Mouse (Mus musculus) bone marrow, adult 2 months (tissue): ENCODE measurements around the gene Polm. TPM values are rescaled to one million over a fixed set of nuclear protein-coding genes. Genes with fewer than 3 reads are reported as not detected.
A peak's percentile ranks its signal among the peaks of the same experiment; 100 is the strongest.

Source experiments
- H3K27ac ChIP-seq: fragments of 200-500 bp; 2 replicates; pipeline ENCODE4 v1.5.1; 2012; ENCODE audit warnings: low read depth, mild to moderate bottlenecking, control low read depth, inconsistent platforms, low read length; ENCODE audit not compliant: control insufficient read depth, poor library complexity, insufficient read depth
- H3K4me1 ChIP-seq: fragments of 200-500 bp; 2 replicates; pipeline ENCODE4 v1.6.1; 2011; ENCODE audit warnings: low read length; ENCODE audit not compliant: control insufficient read depth, insufficient read depth
- H3K4me3 ChIP-seq: fragments of 200-500 bp; replicated peaks from 2 replicates; pipeline ENCODE3; 2011; ENCODE audit warnings: mild to moderate bottlenecking, low read depth, low read length, control low read depth; ENCODE audit not compliant: control insufficient read depth
- CTCF ChIP-seq: fragments of 200-500 bp; IDR thresholded peaks from 2 replicates; pipeline ENCODE4 v1.5.1; 2011; ENCODE audit warnings: low read length, control low read depth; ENCODE audit not compliant: control insufficient read depth, insufficient read depth
- POLR2A ChIP-seq: fragments of 200-500 bp; IDR thresholded peaks from 2 replicates; pipeline ENCODE4 v1.6.1; 2011; ENCODE audit warnings: low read depth, mild to moderate bottlenecking, control low read depth, low read length, borderline replicate concordance; ENCODE audit not compliant: control insufficient read depth
- WGBS: fragments of 180-500 bp; shearing (Covaris S2); methylation state at CpG from one replicate; pipeline ENCODE4 v1.1.7; 2018; 5-methylcytosine and 5-hydroxymethylcytosine counted together
- polyA plus RNA-seq: library from polyadenylated mRNA; stranded (reverse); fragments of >200 nt; gene quantifications from 2 replicates; pipeline ENCODE4 v1.2.4, GENCODE M21; 2011; ENCODE audit warnings: low replicate concordance; ENCODE audit not compliant: missing spikeins, insufficient read depth, insufficient read length

Polm gene
- polyA plus RNA-seq, 1 experiment = 42.5 TPM

- H3K4me3 ChIP-seq = no peak overlapping the region
- H3K27ac ChIP-seq = no peak overlapping the region
- H3K4me1 ChIP-seq = no peaks in the 10 kb centered on the region
- WGBS = 81% methylated on average over 13 of the region's 13 CpGs
- TF ChIP-seq POLR2A = no peak
- TF ChIP-seq CTCF = no peak
These were observed 22.2 kb upstream of the Polm start for GRCm38 (mm10) chr11:5859883-5860550.

- no peak overlapping the region for H3K4me3 ChIP-seq
- TF ChIP-seq CTCF (peak; percentile 34; the same call in 1 of the 2 replicates), POLR2A (no peak)
- 69% methylated on average over 1 of the region's 1 CpGs for WGBS
- H3K4me1 ChIP-seq = no peaks in the 10 kb centered on the region
- H3K27ac ChIP-seq = no peak overlapping the region
These were observed 20.9 kb upstream of the Polm start for GRCm38 (mm10) chr11:5858723-5859122.

- H3K4me3 ChIP-seq = no peak overlapping the region
- H3K4me1 ChIP-seq = no peaks in the 10 kb centered on the region
- H3K27ac ChIP-seq = no peak overlapping the region
- TF ChIP-seq POLR2A (no peak), CTCF (no peak)
- WGBS = 77% methylated on average over 8 of the region's 8 CpGs
These were observed 18.8 kb upstream of the Polm start for GRCm38 (mm10) chr11:5856479-5857130.

GRCm38 (mm10) chr11:5855902-5856301, 18.1 kb upstream of the Polm start:
- TF ChIP-seq CTCF = no peak
- no peak for TF ChIP-seq POLR2A
- no peaks in the 10 kb centered on the region for H3K4me1 ChIP-seq
- no peak overlapping the region for H3K4me3 ChIP-seq
- WGBS = 78% methylated on average over 7 of the region's 7 CpGs
- H3K27ac ChIP-seq = no peak overlapping the region

GRCm38 (mm10) chr11:5855481-5855880, 17.7 kb upstream of the Polm start:
- TF ChIP-seq POLR2A = no peak
- no peak for TF ChIP-seq CTCF
- H3K27ac ChIP-seq = no peak overlapping the region

GRCm38 (mm10) chr11:5852314-5852713, 14.5 kb upstream of the Polm start:
- no peak overlapping the region for H3K4me3 ChIP-seq
- no peaks in the 10 kb centered on the region for H3K4me1 ChIP-seq
- 38% methylated on average over 1 of the region's 1 CpGs for WGBS
- TF ChIP-seq POLR2A (no peak), CTCF (no peak)
- H3K27ac ChIP-seq = no peak overlapping the region

More at GRCm38 (mm10) chr11:5855481-5855880, 17.7 kb upstream of the Polm start:
- Histone ChIP-seq H3K4me1 (no peaks in the 10 kb centered on the region), H3K4me3 (no peak overlapping the region)

- H3K4me3 ChIP-seq = no peak overlapping the region
- 61% methylated on average over 4 of the region's 4 CpGs for WGBS
- no peak overlapping the region for H3K27ac ChIP-seq
- TF ChIP-seq CTCF (no peak), POLR2A (no peak)
- no peaks in the 10 kb centered on the region; the same call in 1 of the 2 replicates for H3K4me1 ChIP-seq
These were observed 13.4 kb upstream of the Polm start for GRCm38 (mm10) chr11:5851021-5851736.

- WGBS = 53% methylated on average over 5 of the region's 5 CpGs
- Histone ChIP-seq H3K27ac (no peak overlapping the region), H3K4me3 (no peak overlapping the region), H3K4me1 (no peaks in the 10 kb centered on the region; the same call in 1 of the 2 replicates)
- TF ChIP-seq POLR2A = no peak
- TF ChIP-seq CTCF = no peak
These were observed 12.6 kb upstream of the Polm start for GRCm38 (mm10) chr11:5850452-5850851.
